Mouse (Mus musculus): ENCODE measurements around the gene Rhag.

- TF ChIP-seq CTCF (IDR thresholded peaks at IDR 0.05; ENCODE audit: low read depth, low read length) (no peak), GATA2 (IDR thresholded peaks at IDR 0.05; ENCODE audit: borderline replicate concordance, low read depth, low read length) (no peak), TAL1 (conservative IDR thresholded peaks at IDR 0.05; ENCODE audit: low read depth, low read length) (no peak)
These were observed 43.8 kb upstream of the Rhag start for GRCm38 (mm10) chr17:40767120-40767519.

Data from G1E (cell line).